Mouse (Mus musculus) testis, adult 2 months (tissue): ENCODE data around the gene Ankmy2.

Experiments
- CTCF ChIP-seq: fragments of 200-500 bp; IDR thresholded peaks from 2 replicates; pipeline ENCODE4 v1.5.1; 2012; ENCODE audit warnings: low read depth, mild to moderate bottlenecking, inconsistent platforms, low read length, moderate library complexity; ENCODE audit not compliant: control insufficient read depth, insufficient read depth, insufficient replicate concordance
- POLR2A ChIP-seq: fragments of 200-500 bp; IDR thresholded peaks from 2 replicates; pipeline ENCODE4 v1.6.1; 2012; ENCODE audit warnings: low read depth, mild to moderate bottlenecking, inconsistent platforms, low read length, moderate library complexity; ENCODE audit not compliant: control insufficient read depth

GRCm38 (mm10) chr12:36194976-36195375 is 38.1 kb downstream of the Ankmy2 start:
- no peak for TF ChIP-seq CTCF
- TF ChIP-seq POLR2A, result no peak
